Mouse (Mus musculus) urinary bladder, adult 18-20 months (tissue): ENCODE measurements around the gene Pxylp1.
A peak's percentile ranks its signal among the peaks of the same experiment; 100 is the strongest.

ENCODE experiments used
- DNase-seq, 2 experiments: peaks; one replicate each; pipeline ENCODE4 v3.0.0; 2022; ENCODE audit warnings: low spot score in 2 of 2, mixed read lengths in 2 of 2

Gene Pxylp1

GRCm38 (mm10) chr9:96824026-96824425 lies 68.4 kb downstream of the Pxylp1 start:
- DNase-seq, result no peak

DNA sequence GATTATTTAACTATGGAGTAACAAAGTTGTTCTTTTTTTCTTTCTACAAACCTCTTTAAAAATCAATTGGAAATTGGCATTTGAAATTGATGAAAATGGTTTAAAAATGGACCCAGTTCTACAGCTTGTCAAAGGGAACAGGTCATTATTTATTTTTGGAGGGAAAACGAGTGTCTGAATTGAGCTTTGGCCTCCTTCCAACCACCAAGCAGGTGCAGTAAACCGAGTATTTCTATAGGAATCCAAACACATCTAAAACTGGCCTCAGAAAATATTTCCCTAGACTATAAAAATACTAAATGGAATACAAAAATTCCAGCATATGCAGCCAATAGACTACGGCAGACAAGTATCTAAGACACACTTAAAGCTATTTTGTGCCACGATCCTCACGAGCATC lies 68.9 kb downstream of the Pxylp1 start:
- DNase-seq, result no peak

DNA sequence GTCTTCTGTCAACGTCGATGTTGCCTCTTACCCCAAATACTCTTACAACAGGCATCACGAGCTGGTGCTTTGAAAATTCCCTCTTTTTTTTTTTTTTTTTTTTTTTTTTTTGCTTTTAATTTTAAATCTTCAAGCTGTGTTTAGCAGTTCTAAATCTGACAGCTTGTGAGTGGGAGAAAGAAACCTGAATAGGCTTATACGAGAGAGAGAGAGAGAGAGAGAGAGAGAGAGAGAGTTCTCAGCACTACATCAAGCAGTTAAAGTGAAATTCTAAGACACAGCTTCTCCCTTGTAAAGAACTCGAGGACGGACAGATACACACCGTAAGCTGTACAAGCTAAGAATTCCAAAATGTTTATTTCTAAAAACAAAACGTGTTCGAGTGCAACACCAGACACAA lies 69.5 kb downstream of the Pxylp1 start:
- DNase-seq, result no peak

DNA sequence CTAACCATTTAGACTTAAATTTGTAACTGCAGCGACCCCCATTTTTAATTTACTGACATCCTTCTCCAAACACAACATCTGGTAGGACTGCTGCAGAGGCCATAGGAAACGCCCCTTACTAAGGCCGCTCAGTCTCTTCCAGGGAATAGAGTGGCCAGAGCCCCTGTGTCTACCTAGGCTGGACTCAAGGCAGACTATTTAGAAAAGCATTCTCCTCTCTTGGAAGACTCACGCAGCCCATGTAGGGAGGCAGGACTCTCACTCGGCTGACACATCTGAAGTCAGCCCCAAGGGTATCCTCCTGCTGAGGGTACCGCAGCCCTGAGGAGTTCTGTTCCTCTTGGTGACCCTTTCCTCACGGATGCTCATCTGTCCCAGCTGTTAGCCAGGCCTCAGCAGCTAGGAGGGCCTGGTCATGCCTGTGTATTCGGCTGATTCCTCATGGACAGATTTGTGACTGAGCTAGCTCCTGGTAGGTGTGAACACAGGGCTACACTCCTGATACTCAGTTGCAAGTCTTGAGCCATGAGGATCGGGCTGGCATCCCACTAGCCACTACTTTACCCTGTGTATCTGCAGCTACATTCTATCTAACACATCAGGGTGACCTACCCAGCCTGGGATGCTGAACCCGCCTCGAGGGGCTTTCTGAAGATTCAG lies 73.5 kb downstream of the Pxylp1 start:
- DNase-seq, result no peak

GRCm38 (mm10) chr9:96818128-96818821 lies 74.2 kb downstream of the Pxylp1 start:
- no peak for DNase-seq

DNA sequence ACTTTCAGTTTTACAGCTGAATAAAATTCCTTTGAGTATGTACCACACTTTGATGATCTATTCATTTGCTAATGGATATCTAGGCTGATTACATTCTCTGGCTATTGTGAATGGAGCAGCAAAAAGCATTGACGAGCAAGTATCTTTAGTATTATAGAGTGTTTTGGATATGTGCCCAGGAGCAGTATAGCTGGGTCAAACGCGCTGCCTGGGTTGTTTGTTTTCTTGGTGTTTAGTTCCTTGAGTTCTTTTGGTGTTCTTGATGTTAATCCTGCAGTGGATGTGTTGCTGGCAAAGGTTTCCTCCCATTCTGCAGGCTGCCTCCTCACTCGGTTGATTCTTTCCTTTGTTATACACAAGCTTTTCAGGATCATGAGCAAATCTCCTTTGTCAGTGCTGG lies 80.5 kb downstream of the Pxylp1 start:
- no peak for DNase-seq

- DNase-seq, result no peak
Measured at GRCm38 (mm10) chr9:96800131-96800825, 92.2 kb downstream of the Pxylp1 start.

DNA sequence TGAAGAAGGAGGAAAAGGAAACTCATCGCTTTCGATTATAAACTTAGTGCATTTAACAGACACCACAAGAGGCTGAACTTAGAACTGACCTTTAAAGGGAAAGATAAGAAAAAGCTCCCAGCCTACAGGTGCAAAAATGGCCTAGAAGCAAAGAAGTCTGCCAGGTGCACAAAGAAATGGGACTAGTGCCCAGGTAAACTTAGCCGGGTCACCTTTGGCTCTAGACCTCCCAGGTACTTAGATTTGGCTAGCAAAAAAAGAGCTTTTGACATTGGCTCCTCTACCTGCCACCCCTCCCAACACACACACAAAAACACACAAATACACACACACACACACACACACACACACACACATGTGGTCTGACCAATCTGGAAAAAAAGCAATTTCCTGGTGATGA lies 95.2 kb downstream of the Pxylp1 start:
- DNase-seq, result no peak

GRCm38 (mm10) chr9:96795399-96795928 lies 97.0 kb downstream of the Pxylp1 start:
- DNase-seq, result peak in 1 of 2 experiments; percentile 20

GRCm38 (mm10) chr9:96794601-96795000 lies 97.9 kb downstream of the Pxylp1 start:
- no peak for DNase-seq

GRCm38 (mm10) chr9:96792543-96792942 lies 99.9 kb downstream of the Pxylp1 start:
- no peak for DNase-seq

DNA sequence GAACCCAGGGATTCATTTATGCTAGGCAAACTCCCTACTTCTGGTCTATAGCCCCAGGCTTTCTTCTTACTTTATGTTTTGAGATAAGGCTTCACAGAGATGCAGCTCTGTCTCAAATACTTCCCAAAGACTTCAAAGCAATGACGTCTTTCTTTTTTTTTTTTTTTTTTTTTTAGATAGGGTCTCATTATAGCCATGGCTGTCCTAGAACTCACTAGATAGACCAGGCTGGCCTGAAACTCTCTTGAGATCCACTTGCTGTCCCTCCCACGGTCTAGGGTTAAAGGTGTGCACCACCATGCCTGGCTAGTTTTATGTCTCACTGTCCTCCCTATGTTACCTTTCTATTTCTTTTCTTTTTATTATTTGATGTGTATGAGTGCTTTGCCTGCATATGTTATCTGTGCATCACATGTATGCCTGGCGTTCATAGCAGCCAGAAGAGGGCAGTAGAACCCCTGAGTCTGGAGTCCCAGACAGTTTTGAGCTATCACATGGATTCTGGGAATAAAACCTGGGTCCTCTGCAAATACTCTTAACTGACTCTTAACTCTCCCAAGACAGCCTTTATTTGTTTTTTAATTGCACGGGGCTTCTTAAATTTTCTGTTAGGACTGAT lies 102.0 kb downstream of the Pxylp1 start:
- DNase-seq, result no peak

GRCm38 (mm10) chr9:96789906-96790305 lies 102.6 kb downstream of the Pxylp1 start:
- no peak for DNase-seq

DNA sequence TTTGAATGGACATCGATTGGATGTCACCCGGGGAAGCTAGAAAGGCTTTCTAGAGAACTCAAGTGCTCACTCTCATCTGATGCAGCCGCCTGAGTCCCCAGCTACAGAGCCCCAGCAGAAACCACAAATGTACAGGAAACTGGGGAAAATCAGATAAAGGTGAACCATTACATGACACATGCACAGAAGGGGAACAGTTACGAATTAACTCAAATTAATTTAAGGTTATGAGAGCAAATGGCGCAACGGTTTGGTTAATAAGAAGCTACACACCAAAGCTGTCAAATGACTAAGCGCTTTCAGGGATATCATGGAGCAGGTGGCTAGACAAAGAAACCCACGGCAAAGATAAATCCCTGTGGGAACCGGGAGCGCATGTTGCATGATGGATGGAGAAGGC lies 104.7 kb downstream of the Pxylp1 start:
- no peak for DNase-seq

GRCm38 (mm10) chr9:96785871-96786342 lies 106.6 kb downstream of the Pxylp1 start:
- DNase-seq, result no peak

DNA sequence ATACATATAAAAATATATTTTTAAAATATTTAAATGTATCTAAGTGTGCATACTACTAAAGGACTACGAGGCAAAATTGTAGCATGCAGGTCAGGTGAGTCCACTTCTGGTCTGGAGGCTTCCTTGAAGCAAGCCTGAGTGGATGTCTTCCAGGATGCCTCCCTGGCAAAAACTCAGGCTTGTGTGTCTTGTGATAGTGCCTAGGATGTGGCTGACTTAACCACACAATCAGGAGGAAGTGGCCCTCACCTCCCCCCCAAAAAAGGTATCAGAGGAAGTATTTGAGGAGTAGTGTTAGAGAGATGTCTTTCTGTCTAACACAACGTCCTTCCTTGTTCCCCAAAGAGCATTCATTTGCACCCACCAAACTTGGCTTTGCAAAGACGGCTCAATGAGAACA lies 107.3 kb downstream of the Pxylp1 start:
- DNase-seq, result no peak

DNA sequence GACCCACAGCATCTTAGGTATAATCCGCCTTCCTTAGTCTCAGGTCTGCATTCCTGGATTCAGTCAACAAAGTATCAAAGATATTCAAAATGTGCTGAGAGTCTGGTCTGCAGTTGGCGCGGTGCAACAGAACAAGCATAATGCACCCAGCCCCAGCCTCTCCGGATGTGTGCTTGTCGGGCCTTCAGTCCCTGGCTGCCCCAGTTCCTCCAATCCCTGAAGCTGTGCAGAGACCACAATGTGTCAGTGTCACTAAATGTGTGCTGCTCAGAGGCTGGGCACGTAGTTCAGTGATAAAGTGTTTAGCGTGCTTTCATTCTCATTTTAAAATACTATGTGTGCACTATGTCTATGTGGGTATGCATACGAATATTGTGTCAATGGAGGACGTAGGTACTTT lies 108.8 kb downstream of the Pxylp1 start:
- DNase-seq, result no peak

DNA sequence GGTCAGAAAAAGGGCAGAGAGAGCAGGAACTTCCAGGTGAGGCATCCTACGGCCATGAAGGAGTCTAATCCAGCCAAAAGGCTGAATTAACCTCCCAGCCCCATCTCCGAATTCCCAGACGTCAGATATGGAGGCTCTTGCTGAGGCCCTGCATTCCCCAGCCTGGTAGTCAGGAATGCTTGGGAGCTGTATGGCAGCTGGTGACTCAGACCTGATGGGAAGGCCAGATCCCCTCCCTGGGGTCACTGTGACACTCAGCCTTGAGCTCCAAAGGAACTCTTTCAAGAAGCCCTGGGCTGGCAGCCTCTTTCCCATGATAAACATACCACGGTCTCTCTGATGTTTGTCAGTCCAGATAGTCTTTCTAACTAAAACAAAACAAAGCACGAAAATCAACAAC lies 109.2 kb downstream of the Pxylp1 start:
- no peak for DNase-seq

GRCm38 (mm10) chr9:96782062-96782461 lies 110.4 kb downstream of the Pxylp1 start:
- DNase-seq, result no peak
